Mouse (Mus musculus) thymus, adult 2 months (tissue): ENCODE measurements around the gene Tha1. TPM values are rescaled to one million over a fixed set of nuclear protein-coding genes. Genes with fewer than 3 reads are reported as not detected.

ENCODE experiments used
- DNase-seq: peaks from one replicate; pipeline ENCODE4 v3.0.0; 2021
- H3K27ac ChIP-seq: fragments of 200-500 bp; 2 replicates; pipeline ENCODE4 v1.5.1; 2012; ENCODE audit warnings: low read length, control low read depth; ENCODE audit not compliant: control insufficient read depth, insufficient read depth
- H3K27me3 ChIP-seq: fragments of 200-500 bp; 2 replicates; pipeline ENCODE4 v1.6.1; 2012; ENCODE audit warnings: mild to moderate bottlenecking, low read length, moderate library complexity, mixed read lengths; ENCODE audit not compliant: control insufficient read depth, insufficient read depth
- H3K36me3 ChIP-seq: fragments of 200-500 bp; 2 replicates; pipeline ENCODE4 v1.6.1; 2012; ENCODE audit warnings: mild to moderate bottlenecking, low read length, moderate library complexity; ENCODE audit not compliant: control insufficient read depth, insufficient read depth
- H3K4me1 ChIP-seq: fragments of 200-500 bp; replicated peaks from 2 replicates; pipeline ENCODE4 v1.6.1; 2012; ENCODE audit warnings: low read length; ENCODE audit not compliant: control insufficient read depth, insufficient read depth
- H3K4me3 ChIP-seq: fragments of 200-500 bp; 2 replicates; pipeline ENCODE4 v1.5.1; 2012; ENCODE audit warnings: mild to moderate bottlenecking, low read length, control low read depth, moderate library complexity; ENCODE audit not compliant: control insufficient read depth, insufficient read depth
- CTCF ChIP-seq: fragments of 200-500 bp; IDR thresholded peaks from 2 replicates; pipeline ENCODE4 v1.5.1; 2012; ENCODE audit warnings: mild to moderate bottlenecking, control low read depth, low read length, moderate library complexity, borderline replicate concordance; ENCODE audit not compliant: control insufficient read depth, poor library complexity, insufficient read depth; ENCODE audit errors: extremely low read depth
- POLR2A ChIP-seq: fragments of 200-500 bp; IDR thresholded peaks from 2 replicates; pipeline ENCODE4 v1.6.1; 2012; ENCODE audit warnings: mild to moderate bottlenecking, low read length, control low read depth, moderate library complexity; ENCODE audit not compliant: control insufficient read depth, poor library complexity, insufficient read depth; ENCODE audit errors: extremely low read depth
- WGBS: fragments of 180-500 bp; shearing (Covaris S2); methylation state at CpG from one replicate; pipeline ENCODE4 v1.1.7; 2018; 5-methylcytosine and 5-hydroxymethylcytosine counted together
- polyA plus RNA-seq: library from polyadenylated mRNA; depleted of rRNA; stranded (reverse); fragments of >200 nt; gene quantifications from 2 replicates; pipeline ENCODE4 v1.2.3, GENCODE M21; 2012

The Tha1 gene
- polyA plus RNA-seq, 1 experiment, result 16.9 TPM

- 93% methylated on average over 2 of the region's 2 CpGs for WGBS
- TF ChIP-seq POLR2A (no peak), CTCF (no peak)
- no peak for DNase-seq
- Histone ChIP-seq H3K36me3 (no peaks in the 10 kb centered on the region), H3K27ac (no peak overlapping the region), H3K4me3 (no peak overlapping the region), H3K27me3 (no peaks in the 10 kb centered on the region), H3K4me1 (peaks cover 12% of the 10 kb centered on the region)
These were observed 27.6 kb downstream of the Tha1 start for GRCm38 (mm10) chr11:117845651-117846050.

GRCm38 (mm10) chr11:117844997-117845396, 28.3 kb downstream of the Tha1 start:
- Histone ChIP-seq H3K36me3 (no peaks in the 10 kb centered on the region), H3K4me3 (no peak overlapping the region), H3K27ac (no peak overlapping the region), H3K27me3 (no peaks in the 10 kb centered on the region), H3K4me1 (peaks cover 9% of the 10 kb centered on the region)
- 95% methylated on average over 2 of the region's 2 CpGs for WGBS
- no peak for TF ChIP-seq POLR2A
- TF ChIP-seq CTCF, result no peak
- no peak for DNase-seq

GRCm38 (mm10) chr11:117843434-117843833, 29.8 kb downstream of the Tha1 start:
- no peaks in the 10 kb centered on the region for H3K36me3 ChIP-seq
- DNase-seq, result no peak
- WGBS, result 93% methylated on average over 2 of the region's 2 CpGs
- H3K4me3 ChIP-seq, result no peak overlapping the region
- no peak for TF ChIP-seq POLR2A
- TF ChIP-seq CTCF, result no peak
- H3K27me3 ChIP-seq, result no peaks in the 10 kb centered on the region
- H3K27ac ChIP-seq, result no peak overlapping the region
- H3K4me1 ChIP-seq, result peaks cover 5% of the 10 kb centered on the region

- Histone ChIP-seq H3K36me3 (no peaks in the 10 kb centered on the region), H3K27me3 (no peaks in the 10 kb centered on the region), H3K4me1 (no peaks in the 10 kb centered on the region; the same call in 1 of the 2 replicates), H3K27ac (no peak overlapping the region), H3K4me3 (no peak overlapping the region)
- DNase-seq, result no peak
- WGBS, result 72% methylated on average over 1 of the region's 1 CpGs
- no peak for TF ChIP-seq CTCF
- no peak for TF ChIP-seq POLR2A
These were observed 32.4 kb downstream of the Tha1 start for GRCm38 (mm10) chr11:117840910-117841309.

GRCm38 (mm10) chr11:117839021-117839420, 34.3 kb downstream of the Tha1 start:
- TF ChIP-seq POLR2A (no peak), CTCF (no peak)
- 100% methylated on average over 1 of the region's 1 CpGs for WGBS
- Histone ChIP-seq H3K36me3 (no peaks in the 10 kb centered on the region), H3K27ac (no peak overlapping the region), H3K4me3 (no peak overlapping the region), H3K27me3 (no peaks in the 10 kb centered on the region), H3K4me1 (no peaks in the 10 kb centered on the region; the same call in 1 of the 2 replicates)
- DNase-seq, result no peak

- Histone ChIP-seq H3K4me3 (no peak overlapping the region), H3K27ac (no peak overlapping the region), H3K27me3 (no peaks in the 10 kb centered on the region), H3K4me1 (no peaks in the 10 kb centered on the region; the same call in 1 of the 2 replicates), H3K36me3 (no peaks in the 10 kb centered on the region)
- TF ChIP-seq POLR2A (no peak), CTCF (no peak)
- DNase-seq, result no peak
- 97% methylated on average over 2 of the region's 2 CpGs for WGBS
These were observed 34.7 kb downstream of the Tha1 start for GRCm38 (mm10) chr11:117838572-117838971.

- H3K36me3 ChIP-seq, result no peaks in the 10 kb centered on the region
- WGBS, result 73% methylated on average over 13 of the region's 13 CpGs
- H3K27ac ChIP-seq, result no peak overlapping the region
- peaks cover 11% of the 10 kb centered on the region for H3K4me1 ChIP-seq
- TF ChIP-seq CTCF (no peak), POLR2A (no peak)
- DNase-seq, result no peak
- H3K4me3 ChIP-seq, result no peak overlapping the region
- no peaks in the 10 kb centered on the region for H3K27me3 ChIP-seq
These were observed 37.0 kb downstream of the Tha1 start for GRCm38 (mm10) chr11:117836306-117836705.
